Mouse (Mus musculus) heart, embryonic 13.5 days (tissue): Measurements from ENCODE around the gene Scaf1. TPM values are rescaled to one million over a fixed set of nuclear protein-coding genes. Genes with fewer than 3 reads are reported as not detected.

Experiments
- ATAC-seq: fragments of 200-750 bp; cut with Nextera tagmentation; 2 replicates; pipeline ENCODE4 v1.8.0; 2017; ENCODE audit warnings: moderate TSS enrichment; ENCODE audit not compliant: insufficient number of reproducible peaks, low FRiP score, low TSS enrichment; ENCODE audit errors: extremely low read depth
- H3K27ac ChIP-seq: fragments of 300-500 bp; sonication (generic); replicated peaks from 2 replicates; pipeline ENCODE4 v1.5.1; 2015; ENCODE audit warnings: moderate library complexity, mild to moderate bottlenecking, inconsistent platforms
- H3K27me3 ChIP-seq: fragments of 300-500 bp; sonication (generic); replicated peaks from 2 replicates; pipeline ENCODE4 v1.6.1; 2015; ENCODE audit warnings: mild to moderate bottlenecking, inconsistent platforms
- H3K36me3 ChIP-seq: fragments of 300-500 bp; sonication (generic); 2 replicates; pipeline ENCODE4 v1.6.1; 2015; ENCODE audit warnings: mild to moderate bottlenecking, inconsistent platforms
- H3K4me1 ChIP-seq: fragments of 300-500 bp; sonication (generic); 2 replicates; pipeline ENCODE4 v1.6.1; 2015; ENCODE audit warnings: inconsistent platforms
- H3K4me2 ChIP-seq: fragments of 300-500 bp; sonication (generic); 2 replicates; pipeline ENCODE4 v1.6.1; 2015; ENCODE audit warnings: inconsistent platforms, mild to moderate bottlenecking, moderate library complexity
- H3K4me3 ChIP-seq: fragments of 300-500 bp; sonication (generic); 2 replicates; pipeline ENCODE4 v1.5.1; 2015; ENCODE audit warnings: moderate library complexity, mild to moderate bottlenecking, inconsistent platforms
- H3K9ac ChIP-seq: fragments of 300-500 bp; sonication (generic); 2 replicates; pipeline ENCODE4 v1.6.1; 2015; ENCODE audit warnings: inconsistent platforms, mild to moderate bottlenecking, moderate library complexity
- H3K9me3 ChIP-seq: fragments of 300-500 bp; sonication (generic); 2 replicates; pipeline ENCODE4 v1.6.1; 2016; ENCODE audit warnings: inconsistent platforms
- WGBS: fragments of 180-500 bp; shearing (Covaris S2); methylation state at CpG from one replicate; pipeline ENCODE4 v1.1.7; 2015; ENCODE audit warnings: mixed read lengths; 5-methylcytosine and 5-hydroxymethylcytosine counted together
- polyA plus RNA-seq: library from polyadenylated mRNA; unstranded; fragments of >200 nt; fragmentation: Nextera tagmentation; extraction: Ambion mirVana; gene quantifications from 2 replicates; pipeline ENCODE4 v1.2.1, GENCODE M21; 2015

Gene Scaf1
- polyA plus RNA-seq, 1 experiment from 2014 or later, result 27.1 TPM

GRCm38 (mm10) chr7:45012011-45012410 lies 4.2 kb downstream of the Scaf1 start:
- Histone ChIP-seq H3K9me3 (no peaks in the 10 kb centered on the region), H3K4me2 (no peak overlapping the region), H3K27me3 (no peaks in the 10 kb centered on the region), H3K27ac (no peak overlapping the region), H3K4me1 (peaks cover 22% of the 10 kb centered on the region), H3K36me3 (peaks cover 71% of the 10 kb centered on the region), H3K9ac (no peak overlapping the region), H3K4me3 (no peak overlapping the region)
- ATAC-seq, result no peak
- 95% methylated on average over 6 of the region's 6 CpGs for WGBS

DNA sequence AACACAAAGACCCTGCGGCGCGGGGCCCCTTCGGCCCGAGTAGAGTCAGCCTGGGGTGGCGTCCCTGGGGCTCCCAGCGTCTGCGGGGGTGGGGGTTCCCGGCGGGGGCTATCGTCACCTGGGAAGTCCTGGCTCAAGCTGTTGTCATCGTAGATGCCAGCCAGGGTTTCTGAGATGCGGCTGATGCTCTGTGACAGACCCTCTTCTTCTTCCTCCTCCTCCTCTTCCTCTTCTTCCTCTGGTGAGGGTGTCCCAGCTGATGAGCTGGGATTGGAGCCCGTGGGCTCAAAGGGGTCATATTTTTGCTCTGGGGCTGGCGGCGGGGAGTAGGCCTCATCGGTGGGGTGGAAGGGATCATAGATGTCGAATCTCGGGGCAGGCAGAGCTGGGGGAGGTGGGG lies 7.8 kb downstream of the Scaf1 start:
- Histone ChIP-seq H3K27me3 (no peaks in the 10 kb centered on the region), H3K9ac (no peak overlapping the region), H3K27ac (no peak overlapping the region), H3K4me1 (peaks cover 23% of the 10 kb centered on the region), H3K4me2 (no peak overlapping the region), H3K9me3 (no peaks in the 10 kb centered on the region), H3K36me3 (peaks cover 100% of the 10 kb centered on the region), H3K4me3 (no peak overlapping the region)
- ATAC-seq, result no peak
- 94% methylated on average over 19 of the region's 19 CpGs for WGBS

DNA sequence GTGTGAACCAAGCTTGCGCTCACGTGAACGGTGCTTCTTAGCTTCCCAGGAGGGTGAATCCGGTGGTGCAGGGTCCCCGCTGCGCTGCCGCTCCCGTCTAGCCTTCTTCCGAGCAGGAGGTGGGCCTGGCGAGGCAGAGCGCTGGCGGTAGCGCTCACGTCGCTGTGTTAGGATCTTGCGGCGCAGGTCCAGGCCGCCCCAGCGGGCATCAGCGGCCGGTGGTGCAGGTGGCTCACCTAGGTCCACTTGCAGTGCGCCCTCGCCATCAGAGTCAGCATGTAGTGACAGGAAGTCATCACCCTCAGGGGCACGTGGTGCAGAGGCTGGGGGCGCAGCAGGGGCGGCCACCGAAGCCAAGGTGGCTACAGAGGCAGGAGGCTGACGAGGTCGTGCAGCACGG lies 8.3 kb downstream of the Scaf1 start:
- Histone ChIP-seq H3K9me3 (no peaks in the 10 kb centered on the region), H3K27me3 (no peaks in the 10 kb centered on the region), H3K4me2 (no peak overlapping the region), H3K9ac (no peak overlapping the region), H3K27ac (no peak overlapping the region), H3K4me1 (peaks cover 18% of the 10 kb centered on the region), H3K36me3 (peaks cover 100% of the 10 kb centered on the region), H3K4me3 (no peak overlapping the region)
- WGBS, result 93% methylated on average over 30 of the region's 30 CpGs
- ATAC-seq, result no peak

GRCm38 (mm10) chr7:45007141-45007540 lies 9.0 kb downstream of the Scaf1 start:
- H3K9ac ChIP-seq, result no peak overlapping the region
- no peak for ATAC-seq
- peaks cover 18% of the 10 kb centered on the region for H3K4me1 ChIP-seq
- WGBS, result 93% methylated on average over 29 of the region's 29 CpGs
- peaks cover 100% of the 10 kb centered on the region for H3K36me3 ChIP-seq
- no peak overlapping the region for H3K4me2 ChIP-seq
- no peak overlapping the region for H3K27ac ChIP-seq
- H3K9me3 ChIP-seq, result no peaks in the 10 kb centered on the region
- H3K27me3 ChIP-seq, result no peaks in the 10 kb centered on the region
- H3K4me3 ChIP-seq, result no peak overlapping the region

DNA sequence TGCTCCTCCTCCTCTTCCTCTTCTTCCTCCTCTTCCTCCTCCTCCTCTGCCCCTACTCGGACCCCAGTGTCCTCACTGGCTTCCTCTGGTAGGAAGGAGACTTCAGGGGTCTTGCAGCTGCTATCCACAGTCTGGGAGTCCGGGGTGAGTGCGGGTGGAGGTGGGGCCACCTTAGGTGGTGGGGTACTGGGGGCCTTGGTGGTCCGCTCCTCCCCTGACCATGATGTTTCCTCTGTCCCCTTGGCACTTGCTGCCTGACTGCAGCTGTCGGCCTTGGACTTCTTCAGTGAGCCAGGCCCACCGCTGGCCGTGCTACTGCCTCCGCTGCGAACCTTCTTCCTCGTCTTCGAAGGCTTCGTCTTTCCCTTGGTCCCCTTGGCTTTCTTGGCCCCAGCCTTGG lies 9.7 kb downstream of the Scaf1 start:
- peaks cover 18% of the 10 kb centered on the region for H3K4me1 ChIP-seq
- H3K4me2 ChIP-seq, result no peak overlapping the region
- no peak for ATAC-seq
- H3K9me3 ChIP-seq, result no peaks in the 10 kb centered on the region
- peaks cover 100% of the 10 kb centered on the region for H3K36me3 ChIP-seq
- no peak overlapping the region for H3K27ac ChIP-seq
- no peaks in the 10 kb centered on the region for H3K27me3 ChIP-seq
- no peak overlapping the region for H3K9ac ChIP-seq
- H3K4me3 ChIP-seq, result no peak overlapping the region
- WGBS, result 96% methylated on average over 12 of the region's 12 CpGs

GRCm38 (mm10) chr7:45005321-45005992 lies 10.7 kb downstream of the Scaf1 start:
- 85% methylated on average over 6 of the region's 6 CpGs for WGBS
- 0 out of 2 replicates have a peak overlapping the region, but pooled peaks have one; percentile 28 for H3K27ac ChIP-seq

GRCm38 (mm10) chr7:45004546-45004945 lies 11.6 kb downstream of the Scaf1 start:
- WGBS, result 52% methylated on average over 3 of the region's 3 CpGs
- Histone ChIP-seq H3K9ac (no peak overlapping the region), H3K4me3 (no peak overlapping the region), H3K27me3 (no peaks in the 10 kb centered on the region), H3K36me3 (peaks cover 100% of the 10 kb centered on the region), H3K27ac (peak overlapping the region; percentile 43; the same call in 1 of the 2 replicates), H3K9me3 (no peaks in the 10 kb centered on the region), H3K4me1 (peaks cover 33% of the 10 kb centered on the region), H3K4me2 (no peak overlapping the region)
- ATAC-seq, result no peak

More at GRCm38 (mm10) chr7:45005321-45005992, 10.7 kb downstream of the Scaf1 start:
- H3K36me3 ChIP-seq, result peaks cover 100% of the 10 kb centered on the region
- H3K4me2 ChIP-seq, result no peak overlapping the region
- H3K4me1 ChIP-seq, result peaks cover 25% of the 10 kb centered on the region
- no peak overlapping the region for H3K4me3 ChIP-seq
- H3K9me3 ChIP-seq, result no peaks in the 10 kb centered on the region
- no peak for ATAC-seq
- H3K9ac ChIP-seq, result peak overlapping the region; percentile 52; the same call in 1 of the 2 replicates
- H3K27me3 ChIP-seq, result no peaks in the 10 kb centered on the region

DNA sequence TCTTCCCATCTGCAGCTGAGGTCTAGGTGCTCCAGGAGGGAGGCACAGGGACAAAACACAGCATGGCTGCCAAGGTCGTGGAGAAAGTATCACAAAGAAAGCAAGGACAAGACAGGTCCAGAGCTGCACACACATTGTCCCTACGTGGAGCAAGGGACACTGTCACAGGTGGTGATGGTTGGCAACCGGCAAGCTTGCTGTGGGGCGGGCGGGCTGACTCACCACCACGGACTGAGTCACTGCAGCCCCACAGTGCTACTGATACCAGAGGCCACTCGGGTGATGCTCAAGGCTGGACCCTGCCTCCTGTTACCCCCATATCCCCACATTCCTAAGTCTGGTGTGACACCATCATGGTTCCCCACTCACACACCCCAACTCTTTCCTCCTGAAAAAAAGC lies 13.7 kb downstream of the Scaf1 start:
- Histone ChIP-seq H3K9ac (peak overlapping the region; percentile 24; the same call in 1 of the 2 replicates), H3K4me3 (no peak overlapping the region), H3K4me2 (no peak overlapping the region), H3K9me3 (no peaks in the 10 kb centered on the region), H3K36me3 (peaks cover 80% of the 10 kb centered on the region), H3K27ac (no peak overlapping the region), H3K4me1 (peaks cover 48% of the 10 kb centered on the region), H3K27me3 (no peaks in the 10 kb centered on the region)
- 72% methylated on average over 7 of the region's 7 CpGs for WGBS
- no peak for ATAC-seq

DNA sequence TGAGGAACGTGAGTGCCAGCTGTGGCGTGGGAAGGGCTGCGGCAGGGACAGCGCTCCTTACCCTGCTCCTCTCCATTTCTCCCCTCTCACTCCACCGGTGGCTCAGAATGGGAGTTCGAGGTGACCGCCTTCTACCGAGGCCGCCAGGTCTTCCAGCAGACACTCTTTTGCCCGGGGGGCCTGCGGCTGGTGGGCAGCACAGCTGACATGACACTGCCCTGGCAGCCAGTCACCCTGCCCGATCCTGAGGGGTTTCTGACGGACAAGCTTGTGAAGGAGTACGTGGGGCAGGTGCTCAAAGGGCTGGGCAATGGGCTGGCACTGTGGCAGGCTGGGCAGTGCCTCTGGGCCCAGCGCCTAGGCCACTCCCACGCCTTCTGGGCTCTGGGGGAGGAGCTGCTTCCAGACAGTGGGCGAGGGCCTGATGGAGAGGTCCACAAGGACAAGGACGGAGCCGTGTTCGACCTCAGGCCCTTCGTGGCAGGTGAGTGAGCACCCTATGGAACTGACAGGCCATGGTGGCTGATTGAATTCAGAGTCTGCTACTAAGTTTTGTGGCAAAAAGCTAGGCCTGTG lies 15.5 kb downstream of the Scaf1 start:
- peaks cover 59% of the 10 kb centered on the region for H3K4me1 ChIP-seq
- H3K36me3 ChIP-seq, result peaks cover 67% of the 10 kb centered on the region
- 81% methylated on average over 21 of the region's 21 CpGs for WGBS
- peak overlapping the region; percentile 50 for H3K9ac ChIP-seq
- no peak for ATAC-seq
- H3K4me2 ChIP-seq, result no peak overlapping the region
- H3K27me3 ChIP-seq, result no peaks in the 10 kb centered on the region
- H3K27ac ChIP-seq, result peak overlapping the region; percentile 5; the same call in 1 of the 2 replicates
- no peak overlapping the region for H3K4me3 ChIP-seq
- H3K9me3 ChIP-seq, result no peaks in the 10 kb centered on the region

GRCm38 (mm10) chr7:44999753-45000152 lies 16.4 kb downstream of the Scaf1 start:
- Histone ChIP-seq H3K27me3 (no peaks in the 10 kb centered on the region), H3K9me3 (no peaks in the 10 kb centered on the region), H3K4me2 (peak overlapping the region; percentile 92), H3K36me3 (peaks cover 67% of the 10 kb centered on the region), H3K27ac (peak overlapping the region; percentile 5), H3K4me3 (peak overlapping the region; percentile 62), H3K9ac (peak overlapping the region; percentile 34), H3K4me1 (peaks cover 51% of the 10 kb centered on the region)
- ATAC-seq, result no peak
- 54% methylated on average over 11 of the region's 11 CpGs for WGBS

- whole genome bisulfite sequencing, result 1% methylated on average over 18 of the region's 18 CpGs
- Histone ChIP-seq H3K36me3 (peaks cover 67% of the 10 kb centered on the region), H3K4me2 (peak within 1 kb of the TSS; percentile 92)
These were observed 17.6 kb downstream of the Scaf1 start, which contains the start of gene Bcl2l12 for GRCm38 (mm10) chr7:44998501-44998955. Bcl2l12 (minus strand) TSS chr7:44998712.

More at GRCm38 (mm10) chr7:44998501-44998955, 17.6 kb downstream of the Scaf1 start, which contains the start of gene Bcl2l12:
- ATAC-seq, result no peak
- H3K27ac ChIP-seq, result peak within 1 kb of the TSS; percentile 90
- peaks cover 44% of the 10 kb centered on the region for H3K4me1 ChIP-seq
- H3K27me3 ChIP-seq, result no peaks in the 10 kb centered on the region
- peak within 1 kb of the TSS; percentile 62 for H3K4me3 ChIP-seq
- peak within 1 kb of the TSS; percentile 87 for H3K9ac ChIP-seq
- H3K9me3 ChIP-seq, result no peaks in the 10 kb centered on the region
